Mouse (Mus musculus) thymus, postnatal 0 days (tissue): Measurements from ENCODE around the gene Shisal2a. TPM values are rescaled to one million over a fixed set of nuclear protein-coding genes. Genes with fewer than 3 reads are reported as not detected.
"Not testable (repeated sequence)": the region's sequence is repeated elsewhere in the genome, so short reads cannot be mapped to it uniquely, and the experiment has no call there.

Source experiments
- DNase-seq: peaks from one replicate; pipeline ENCODE4 v3.0.0-alpha.2; 2015; ENCODE audit warnings: low spot score
- polyA plus RNA-seq: library from polyadenylated mRNA; unstranded; fragments of >200 nt; fragmentation: Nextera tagmentation; extraction: Ambion mirVana; gene quantifications from 2 replicates; pipeline ENCODE4 v1.2.1, GENCODE M21; 2015

Shisal2a gene
- polyA plus RNA-seq, 1 experiment from 2014 or later, result not detected

GRCm38 (mm10) chr4:108372166-108372565 is 11.0 kb downstream of the Shisal2a start:
- no peak for DNase-seq

DNA sequence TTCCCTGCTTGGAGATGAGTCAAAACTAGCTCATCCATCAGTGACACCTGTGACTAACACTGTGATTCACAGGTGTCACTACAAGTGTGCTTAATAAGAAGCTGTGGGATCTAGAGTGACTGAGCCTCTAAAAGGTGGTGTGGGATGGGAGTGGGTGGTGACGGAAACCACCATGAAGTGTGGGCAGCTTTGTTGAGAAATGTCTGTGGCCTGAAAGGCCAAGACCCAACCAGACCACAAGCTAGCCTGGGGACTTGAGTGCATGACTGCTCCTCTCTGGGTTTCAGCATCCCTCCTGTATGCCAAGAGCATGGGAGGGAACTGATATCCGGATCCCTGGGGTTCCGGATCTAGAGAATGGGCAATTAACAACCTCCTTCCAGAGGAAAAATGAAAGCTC is 11.7 kb downstream of the Shisal2a start:
- no peak for DNase-seq

GRCm38 (mm10) chr4:108370409-108370808 is 12.7 kb downstream of the Shisal2a start:
- DNase-seq, result no peak

- DNase-seq, result no peak
Observed at GRCm38 (mm10) chr4:108369254-108369653, 13.9 kb downstream of the Shisal2a start.

DNA sequence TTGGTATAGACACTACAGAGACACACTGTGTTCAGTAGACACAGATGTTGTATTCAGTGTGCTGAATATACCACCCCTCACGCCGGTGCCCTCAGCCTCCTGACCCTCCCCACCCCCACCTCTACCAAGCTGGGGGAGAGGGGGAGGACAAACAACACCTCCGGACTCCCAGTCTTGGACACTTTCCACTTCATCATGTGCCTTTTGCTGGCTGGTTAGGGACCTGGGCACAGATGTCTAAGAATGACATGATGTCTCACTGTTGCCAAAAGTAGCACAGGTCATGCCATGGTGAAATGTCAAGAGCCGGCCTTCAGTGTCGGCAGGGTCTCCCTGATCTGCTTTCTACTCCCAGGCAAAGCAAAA is 19.1 kb downstream of the Shisal2a start:
- DNase-seq, result no peak

- no peak for DNase-seq
Observed at GRCm38 (mm10) chr4:108363355-108364110, 19.6 kb downstream of the Shisal2a start.

DNA sequence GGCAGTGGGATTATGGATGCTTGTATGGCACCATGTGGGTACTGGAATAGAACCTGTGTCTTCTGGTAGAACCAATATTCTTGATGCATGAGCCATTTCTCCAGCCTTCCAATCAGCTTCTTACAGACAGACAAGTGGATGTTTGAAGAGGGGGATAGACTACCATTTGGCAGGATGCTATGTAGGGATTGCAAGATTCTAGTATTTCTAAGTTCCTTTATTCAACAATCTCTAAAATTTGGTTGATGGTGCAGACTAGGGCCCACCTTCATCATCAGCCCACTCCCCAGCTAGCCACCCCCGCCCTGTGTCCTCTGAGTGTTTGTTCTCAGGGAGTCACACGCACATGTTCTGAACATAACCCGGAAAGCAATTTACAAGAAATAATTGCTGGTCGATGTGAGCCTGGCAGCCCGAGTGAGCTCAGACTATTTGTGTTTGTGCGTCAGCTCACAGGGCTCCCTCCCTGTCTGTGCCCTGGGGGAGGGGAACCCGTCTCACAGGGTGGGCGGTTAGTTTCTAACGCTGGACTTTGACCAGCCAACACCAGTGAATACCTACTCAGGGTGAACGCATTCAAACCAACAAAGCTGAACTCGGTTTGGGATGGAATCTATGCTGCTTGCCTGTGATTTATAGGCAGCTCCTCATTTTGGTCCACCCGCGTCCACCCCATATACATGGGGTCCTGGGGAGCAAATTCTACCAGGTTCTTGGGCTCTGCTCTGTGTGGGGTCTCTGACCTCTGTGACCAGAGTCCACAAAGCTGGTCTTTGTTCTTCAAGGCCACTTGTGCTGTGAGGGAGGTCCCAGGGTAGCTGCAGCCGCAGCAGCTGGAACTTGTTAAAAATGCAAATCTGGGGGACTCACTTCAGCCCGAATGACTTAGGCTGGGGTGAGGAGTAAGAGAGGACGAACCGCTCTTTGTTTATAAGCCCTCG is 20.6 kb downstream of the Shisal2a start:
- DNase-seq, result no peak

- peak; percentile 50 for DNase-seq
Observed at GRCm38 (mm10) chr4:108360136-108361055, 22.8 kb downstream of the Shisal2a start.

GRCm38 (mm10) chr4:108358498-108358897 is 24.7 kb downstream of the Shisal2a start:
- no peak for DNase-seq

DNA sequence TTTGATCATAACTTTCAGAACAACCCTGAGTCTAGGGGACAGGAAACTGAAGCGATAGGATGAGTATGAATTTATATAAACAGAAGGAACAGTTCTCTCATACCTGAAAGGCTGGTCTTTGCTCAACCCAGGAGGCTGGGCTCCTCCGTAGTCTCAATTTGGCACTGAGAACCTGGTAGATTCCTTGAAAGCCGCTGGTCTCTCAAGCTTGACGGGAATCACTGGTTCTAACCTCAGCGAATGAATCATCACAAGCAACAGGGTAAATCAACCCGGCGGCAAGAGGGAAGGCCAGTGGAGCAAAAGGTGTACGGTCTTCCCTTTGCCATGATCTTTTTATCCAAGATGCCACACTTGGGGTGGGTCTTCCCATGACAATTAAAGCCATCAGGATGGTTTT is 25.7 kb downstream of the Shisal2a start:
- DNase-seq, result no peak

DNA sequence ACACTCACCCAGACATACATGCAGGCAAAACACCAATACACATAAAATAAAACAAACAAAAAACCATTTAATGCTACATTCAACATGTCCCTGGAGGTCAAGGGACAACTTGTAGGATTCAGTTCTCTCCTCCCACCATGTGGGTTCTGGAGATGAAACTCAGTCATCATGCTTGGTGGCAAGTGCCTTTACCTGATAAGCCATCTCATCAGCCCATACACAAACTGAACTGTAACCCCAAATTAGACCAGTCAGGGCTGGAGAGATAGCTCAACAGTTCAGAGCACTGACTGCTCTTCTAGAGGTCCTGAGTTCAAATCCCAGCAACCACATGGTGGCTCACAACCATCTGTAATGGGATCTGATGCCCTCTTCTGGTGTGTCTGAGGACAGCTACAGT is 29.6 kb downstream of the Shisal2a start:
- not testable (repeated sequence) for DNase-seq

DNA sequence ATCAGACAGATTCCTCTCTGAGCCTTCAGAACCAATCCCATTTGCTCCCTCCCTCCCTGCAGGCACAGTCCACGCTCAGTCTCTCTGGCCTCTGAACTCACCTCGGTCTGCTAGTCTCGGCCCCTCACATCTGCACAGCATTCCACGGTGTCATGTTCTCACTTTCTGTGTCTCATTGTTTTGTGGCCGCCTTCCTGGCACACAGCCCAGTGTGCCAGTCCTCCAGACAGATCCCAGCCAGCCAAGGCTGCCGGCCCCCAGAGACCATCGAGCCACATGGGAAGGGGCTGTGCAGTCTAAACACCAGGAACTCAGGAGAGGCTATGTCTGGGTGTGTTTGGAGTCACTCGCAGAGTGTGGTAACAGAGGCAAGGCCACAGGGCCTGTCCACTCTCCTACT is 32.3 kb downstream of the Shisal2a start:
- no peak for DNase-seq

DNA sequence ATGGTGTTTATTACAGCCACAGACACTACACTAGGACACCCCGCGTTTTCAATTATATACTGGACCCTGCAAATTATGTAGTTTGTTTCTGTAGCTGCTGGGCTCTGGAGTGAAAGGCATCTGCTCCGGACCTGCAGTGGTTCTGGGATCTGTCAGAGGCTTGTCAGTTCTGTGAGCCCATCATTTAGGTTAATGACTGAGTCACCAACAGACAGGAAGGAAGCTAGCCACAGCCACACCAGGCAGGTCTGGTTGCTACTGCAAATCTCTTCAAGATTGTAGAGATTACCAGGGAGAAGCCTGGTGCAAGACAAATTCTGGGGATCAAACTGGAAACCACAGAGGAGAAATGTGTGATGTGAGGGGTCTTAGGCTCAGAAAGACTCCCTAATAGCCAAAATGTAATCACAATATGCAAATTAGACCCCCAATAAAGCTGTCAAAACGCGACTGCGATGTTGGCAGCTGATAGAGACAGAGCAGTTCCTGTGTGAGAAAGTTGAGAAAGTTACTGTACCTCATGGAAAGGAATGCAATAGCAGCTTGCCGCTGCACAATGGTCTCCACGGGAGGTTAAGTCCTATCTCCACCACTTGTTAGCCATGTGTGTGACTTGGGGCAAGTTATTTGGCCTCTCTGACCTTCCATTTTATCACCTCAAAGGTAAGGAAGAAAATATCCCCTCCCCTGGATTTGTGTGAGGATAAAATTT is 33.2 kb downstream of the Shisal2a start:
- DNase-seq, result no peak

DNA sequence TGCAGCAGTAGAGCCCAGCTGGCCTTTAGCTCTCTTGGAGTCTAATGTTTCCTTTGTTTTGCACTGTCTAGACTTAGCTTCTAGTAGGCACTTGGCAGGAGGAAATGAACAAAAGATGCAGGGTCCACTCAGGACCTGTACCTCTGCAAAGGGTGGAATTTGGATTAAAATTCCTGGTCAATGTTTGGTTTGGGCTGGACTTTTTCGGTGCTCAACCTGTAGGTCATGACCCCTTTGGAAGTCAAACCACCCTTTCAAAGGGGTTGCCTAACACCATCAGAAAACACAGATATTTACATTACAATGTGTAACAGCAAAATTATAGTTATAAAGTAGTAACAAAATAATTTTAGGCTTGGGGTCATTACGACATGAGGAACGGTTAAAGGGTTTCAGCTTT is 34.1 kb downstream of the Shisal2a start:
- DNase-seq, result no peak

- DNase-seq, result no peak
Observed at GRCm38 (mm10) chr4:108348256-108348875, 34.8 kb downstream of the Shisal2a start.

DNA sequence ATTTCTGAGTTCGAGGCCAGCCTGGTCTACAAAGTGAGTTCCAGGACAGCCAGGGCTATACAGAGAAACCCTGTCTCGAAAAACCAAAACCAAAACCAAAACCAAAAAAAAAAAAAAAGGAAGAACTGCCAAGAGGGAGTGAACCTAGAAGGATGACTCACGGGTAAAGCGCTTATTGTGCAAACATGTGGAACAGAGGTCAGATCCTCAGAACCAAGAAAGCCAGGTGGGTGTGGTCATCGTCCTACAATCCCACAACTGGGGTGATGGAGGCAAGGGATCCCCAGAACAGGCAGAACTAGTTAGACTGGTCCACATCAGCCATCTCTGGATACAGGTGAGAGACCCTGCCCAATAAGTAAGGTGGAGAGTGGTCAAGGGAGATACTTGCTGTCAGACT is 36.0 kb downstream of the Shisal2a start:
- no peak for DNase-seq

GRCm38 (mm10) chr4:108345826-108346225 is 37.3 kb downstream of the Shisal2a start:
- no peak for DNase-seq

DNA sequence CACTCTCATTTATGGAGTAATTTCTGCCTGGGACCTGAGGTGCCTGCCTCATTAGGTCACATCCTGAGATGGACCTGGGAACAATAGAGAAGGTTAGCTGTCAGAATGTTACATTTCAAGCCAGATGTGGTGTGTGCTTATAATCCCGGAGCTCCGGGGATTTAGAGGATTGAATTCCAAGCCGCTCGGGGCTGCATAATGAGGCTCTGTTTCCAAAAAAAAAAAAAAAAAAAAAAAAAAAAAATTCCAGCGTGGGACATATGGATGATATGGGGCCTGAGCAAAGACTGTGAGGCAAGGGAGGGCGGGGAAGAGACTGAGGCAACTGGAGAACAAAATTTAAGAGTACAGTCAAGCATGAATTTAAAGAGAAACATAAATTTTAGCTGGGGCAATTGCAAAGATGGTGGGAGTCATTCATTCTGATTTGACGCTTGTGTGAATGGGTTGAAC is 38.5 kb downstream of the Shisal2a start:
- no peak for DNase-seq

GRCm38 (mm10) chr4:108339277-108339690 is 43.9 kb downstream of the Shisal2a start:
- peak; percentile 74 for DNase-seq

- no peak for DNase-seq
Observed at GRCm38 (mm10) chr4:108338811-108339210, 44.3 kb downstream of the Shisal2a start.
